Mouse (Mus musculus) cerebellum, postnatal 14 days (tissue): Measurements from ENCODE around the gene Cel.

Source experiments
- DNase-seq, 2 experiments: peaks; one replicate each; pipeline ENCODE4 v3.0.0; 2021; ENCODE audit warnings: mixed read lengths in 2 of 2

Cel gene

DNA sequence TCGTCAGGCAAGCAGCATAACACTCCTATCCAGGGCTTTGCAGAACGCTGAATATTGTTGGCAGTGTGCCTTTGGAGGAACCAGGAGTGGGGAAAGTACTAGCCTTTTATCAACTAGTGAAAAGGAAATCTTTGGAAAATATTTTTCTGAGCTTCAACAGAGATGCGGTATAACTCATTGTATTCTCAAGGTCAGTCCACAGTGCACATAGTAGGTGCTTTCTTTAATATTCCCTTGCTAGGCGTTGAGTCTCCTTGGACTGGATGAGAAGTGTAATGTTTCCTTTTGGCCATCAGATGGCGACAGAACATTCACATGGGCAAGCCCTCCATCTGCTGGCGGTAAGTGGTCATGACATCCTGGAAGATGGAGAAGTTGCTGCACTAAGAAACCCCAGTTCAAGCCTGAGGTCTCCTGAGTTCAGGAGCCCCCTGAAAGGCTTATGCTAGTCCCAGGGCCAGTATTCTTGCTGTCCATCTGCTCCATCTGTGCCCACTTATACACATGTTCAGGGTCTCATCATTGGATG lies 21.9 kb upstream of the Cel start:
- DNase-seq: peak; percentile 89 to 90

DNA sequence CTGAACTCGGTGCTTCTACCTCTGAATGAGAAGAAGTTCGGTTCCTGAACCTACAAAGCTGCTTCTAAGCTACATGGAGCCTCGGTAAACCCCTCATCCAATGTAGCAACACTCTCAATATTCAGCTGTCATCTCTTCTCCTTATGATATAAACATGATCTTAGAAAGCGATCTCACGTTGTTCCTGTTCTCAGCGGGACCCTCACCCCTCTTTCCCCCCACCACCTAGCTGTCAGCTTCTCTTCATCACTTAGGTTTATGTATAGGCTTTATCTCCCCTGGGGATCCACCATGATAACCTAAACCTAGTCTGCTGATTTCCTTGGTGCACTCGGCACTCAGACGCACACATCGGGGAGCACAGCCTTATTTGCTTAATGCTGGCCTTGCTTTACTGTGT lies 20.4 kb upstream of the Cel start, which contains the start of gene Gtf3c5:
TSS of gene Gtf3c5 (minus strand) at position 101 of the 400 bp plus-strand sequence.
- no peak for DNase-seq

DNA sequence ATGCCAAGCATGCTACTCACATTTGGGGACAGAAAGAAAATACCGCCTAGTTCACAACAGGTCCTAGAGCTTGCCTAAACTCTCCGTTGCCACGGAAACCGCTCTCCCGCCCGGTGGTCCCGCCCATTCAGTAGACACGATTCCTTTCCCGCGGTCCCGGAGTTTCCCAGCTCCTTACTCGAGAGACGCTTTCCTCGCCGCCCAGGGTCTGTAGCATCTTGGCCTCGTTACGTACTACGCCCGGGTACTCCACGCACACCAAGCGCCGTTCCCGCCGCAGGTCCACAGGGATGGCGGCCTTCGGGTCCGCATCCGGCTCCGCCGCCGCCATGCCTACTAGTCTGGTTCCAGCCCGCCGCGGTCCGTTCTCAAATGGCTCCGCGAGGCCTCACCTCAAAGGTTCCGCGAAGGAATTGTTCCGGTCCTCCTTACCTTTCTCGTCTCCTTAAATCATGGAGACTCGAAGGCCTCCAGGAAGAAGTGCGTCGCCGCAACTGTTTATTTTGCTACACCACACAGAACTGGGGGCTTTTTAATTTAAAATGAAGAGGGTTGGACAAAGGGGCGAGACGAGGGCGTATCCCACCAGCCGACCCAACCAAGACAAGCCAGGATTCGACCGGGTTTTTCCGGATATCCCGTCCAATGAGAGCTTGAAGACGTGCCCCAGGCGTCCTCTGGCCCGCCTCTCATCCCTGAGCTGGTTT lies 19.6 kb upstream of the Cel start:
- peak; percentile 93 to 94 for DNase-seq

DNA sequence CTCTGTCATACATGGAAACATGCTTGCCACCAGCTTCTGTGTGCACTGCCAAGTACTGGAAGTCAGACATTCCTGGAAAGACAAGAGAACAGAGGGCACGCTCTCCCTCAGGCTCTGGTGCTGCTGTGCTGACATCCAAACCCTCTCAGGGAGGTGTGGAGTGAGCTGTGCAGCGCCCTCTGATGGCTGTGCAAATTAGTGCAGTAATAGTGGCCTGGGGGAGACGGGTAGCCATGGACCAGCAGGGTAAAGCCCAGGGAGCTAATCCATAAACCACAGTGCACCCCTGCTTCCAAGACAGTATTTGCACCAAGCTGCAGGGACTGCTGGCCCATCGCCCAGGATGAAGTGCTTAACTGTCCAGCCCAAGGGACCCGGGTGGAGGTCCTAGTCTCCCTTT lies 14.8 kb upstream of the Cel start:
- DNase-seq: peak in 1 of 2 experiments; percentile 58

DNA sequence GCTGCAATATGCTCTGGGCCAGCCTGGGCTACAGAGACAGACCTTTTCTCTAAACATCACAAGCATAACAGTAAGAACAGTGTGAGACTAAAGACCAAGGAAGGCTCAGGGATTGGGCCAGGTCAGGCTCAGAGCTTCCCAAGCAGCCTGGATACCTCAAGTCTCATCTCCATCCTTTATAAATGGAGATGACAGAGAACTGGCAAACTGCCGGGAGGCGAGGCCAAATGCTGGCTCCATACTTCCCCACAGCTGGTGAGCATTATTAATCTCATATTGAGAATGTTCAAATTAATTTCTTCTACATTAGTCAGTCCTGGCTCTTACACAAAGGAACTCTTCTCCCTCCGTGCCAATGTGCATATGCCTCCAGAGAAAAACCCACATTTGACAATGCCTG lies 13.6 kb upstream of the Cel start:
- peak; percentile 62 to 78 for DNase-seq

DNA sequence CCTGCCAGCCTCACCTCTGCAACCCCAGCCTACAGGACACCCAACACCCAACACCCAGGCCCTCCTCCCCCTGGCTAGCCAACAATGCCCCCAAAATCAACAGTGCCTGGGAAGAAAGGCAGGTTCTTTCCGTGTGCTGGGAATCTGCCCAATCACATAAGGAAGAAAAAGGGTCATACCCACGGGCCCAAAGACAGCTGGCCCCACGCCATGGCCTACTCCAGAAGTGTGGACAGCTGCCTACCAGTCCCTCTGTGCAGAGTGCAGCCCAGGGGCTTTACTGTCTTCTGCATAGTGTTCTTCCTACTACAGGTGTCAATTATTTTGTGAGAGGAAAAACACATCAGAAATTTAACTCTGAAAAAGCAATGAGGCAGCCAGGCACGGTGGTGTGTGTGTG lies 12.1 kb upstream of the Cel start:
- DNase-seq: peak in 1 of 2 experiments; percentile 46

DNA sequence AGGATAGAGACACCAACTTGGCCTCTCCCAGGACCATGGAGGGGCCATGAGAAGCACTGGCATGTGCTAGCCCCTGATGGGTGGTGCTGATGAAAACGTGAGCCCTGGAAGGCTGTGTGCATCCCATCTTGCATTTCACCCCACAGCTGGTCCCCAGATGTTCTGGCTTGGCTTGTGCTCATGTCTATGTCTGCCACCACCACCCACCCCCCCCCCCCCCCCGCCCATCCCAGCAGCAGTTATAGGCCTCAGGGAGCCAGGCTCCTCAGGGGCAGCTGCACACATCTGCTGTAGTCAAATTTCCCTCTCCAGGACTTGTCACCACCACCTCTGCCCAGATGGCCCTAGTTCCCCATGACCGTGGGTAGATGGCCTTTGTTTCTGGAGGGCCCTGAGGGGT lies 6.7 kb upstream of the Cel start:
- no peak for DNase-seq

DNA sequence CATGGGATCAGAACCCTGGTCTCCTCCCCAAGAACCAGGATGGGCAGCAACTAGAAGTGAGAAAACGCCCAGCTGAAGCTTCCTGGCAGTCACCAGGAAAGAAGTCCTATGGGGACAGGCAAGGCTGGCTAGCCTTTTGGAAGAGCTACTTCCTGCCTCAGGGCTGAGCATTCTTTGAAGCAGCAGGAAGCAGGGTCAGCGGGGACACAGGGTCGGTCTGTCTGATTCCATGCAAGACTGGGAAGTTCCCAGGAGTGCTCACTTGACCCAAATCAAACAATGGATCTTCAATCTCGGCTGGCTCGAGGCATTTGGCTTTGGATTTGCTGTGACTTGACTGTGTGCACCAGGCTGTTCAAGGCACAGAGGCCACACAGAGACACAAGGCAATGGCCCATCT lies 3.3 kb upstream of the Cel start:
- no peak for DNase-seq

DNA sequence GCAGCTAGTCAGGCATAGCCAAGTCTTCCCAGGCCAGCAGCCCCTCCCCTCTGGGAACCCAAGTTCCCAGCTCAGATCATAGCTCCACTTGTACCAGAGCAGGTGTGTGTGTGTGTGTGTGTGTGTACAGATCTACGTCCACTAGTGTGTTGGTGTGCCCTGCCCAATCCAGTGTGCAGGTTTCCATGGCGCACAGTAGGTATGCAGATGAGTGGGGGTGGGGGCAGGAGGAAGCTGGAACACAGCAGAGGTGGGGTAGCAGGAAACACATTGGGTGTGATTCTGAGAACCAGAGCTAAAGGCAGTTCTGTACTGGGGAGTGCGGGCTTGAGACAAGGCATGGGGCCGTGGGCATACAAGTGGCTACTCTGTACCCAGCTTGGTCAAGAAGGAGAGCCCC lies 1.2 kb upstream of the Cel start:
- no peak for DNase-seq

DNA sequence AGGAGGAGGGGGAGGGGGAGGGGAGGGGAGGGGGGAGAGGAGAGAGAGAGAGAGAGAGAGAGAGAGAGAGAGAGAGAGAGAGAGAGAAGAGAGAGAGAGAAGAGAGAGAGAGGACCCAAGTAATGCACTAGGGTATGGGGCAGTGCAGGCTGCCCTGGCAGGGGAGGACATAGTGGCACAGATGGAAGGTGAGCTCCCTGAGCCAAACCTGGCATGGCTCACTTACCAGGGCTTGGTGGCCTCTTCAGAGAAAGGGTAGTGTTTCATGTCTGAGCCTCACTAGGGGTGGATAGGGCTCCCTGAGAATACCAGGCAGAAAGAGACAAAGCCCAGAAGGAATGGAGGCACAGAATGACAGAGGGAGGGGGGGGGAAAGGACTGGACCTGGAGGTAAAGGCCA lies 627 bp upstream of the Cel start:
- DNase-seq: peak in 1 of 2 experiments; percentile 52

DNA sequence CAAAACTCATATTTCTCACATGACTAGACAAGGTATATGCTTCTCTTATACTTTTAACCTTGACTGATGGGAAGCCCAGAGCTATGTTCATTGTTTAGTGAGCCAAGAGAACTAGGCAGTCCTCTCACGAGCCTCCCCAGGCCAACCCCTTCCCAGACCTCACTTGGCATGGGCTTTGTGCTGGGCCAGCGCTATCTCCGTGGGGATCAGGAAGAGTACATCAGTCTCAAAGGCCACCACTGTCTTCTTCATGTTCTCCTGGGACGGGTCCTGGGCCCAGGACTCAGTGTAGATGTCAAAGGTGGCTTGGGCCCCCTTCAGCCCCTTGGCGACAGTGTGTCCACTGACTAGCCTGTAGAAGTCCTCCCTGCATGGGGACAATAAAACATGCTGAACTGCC lies 5.8 kb downstream of the Cel start:
- no peak for DNase-seq

DNA sequence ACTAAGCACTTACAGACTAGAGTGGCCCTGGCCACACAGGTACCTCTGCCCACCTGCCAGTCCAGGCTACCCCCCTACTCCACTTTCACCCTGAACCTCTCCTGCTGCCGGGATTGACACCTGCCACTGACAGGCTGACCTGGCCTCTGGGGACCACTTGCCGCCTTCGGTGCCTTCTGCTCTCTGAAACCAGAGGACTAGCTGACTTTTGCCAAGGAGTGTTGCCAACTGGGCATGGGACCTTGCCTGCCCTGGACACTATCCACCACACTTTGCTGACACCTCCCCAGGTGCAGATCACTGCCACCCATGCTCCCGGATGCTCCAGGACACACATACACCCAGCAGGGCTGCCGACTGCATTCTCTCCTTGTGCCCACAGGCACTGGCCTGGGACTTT lies 10.9 kb downstream of the Cel start:
- peak; percentile 42 to 54 for DNase-seq

DNA sequence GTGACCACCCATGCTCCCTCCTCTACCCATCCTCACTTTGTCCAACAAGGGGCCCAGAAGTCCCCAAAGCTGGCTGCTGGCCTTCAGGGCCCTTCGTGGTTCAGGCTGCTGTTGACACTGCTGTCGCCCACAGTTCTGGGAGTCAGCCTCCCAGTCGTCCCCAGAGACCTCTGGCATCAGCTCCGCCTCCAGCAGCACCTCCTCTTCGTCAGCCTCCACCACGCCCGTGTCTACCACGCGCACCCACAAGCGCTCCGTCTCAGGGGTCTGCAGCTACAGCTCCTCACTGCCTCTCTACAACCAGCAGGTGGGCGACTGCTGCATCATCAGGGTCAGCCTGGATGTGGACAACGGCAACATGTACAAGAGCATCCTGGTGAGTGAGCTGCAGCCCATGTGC lies 14.0 kb downstream of the Cel start:
- peak in 1 of 2 experiments; percentile 23 for DNase-seq

DNA sequence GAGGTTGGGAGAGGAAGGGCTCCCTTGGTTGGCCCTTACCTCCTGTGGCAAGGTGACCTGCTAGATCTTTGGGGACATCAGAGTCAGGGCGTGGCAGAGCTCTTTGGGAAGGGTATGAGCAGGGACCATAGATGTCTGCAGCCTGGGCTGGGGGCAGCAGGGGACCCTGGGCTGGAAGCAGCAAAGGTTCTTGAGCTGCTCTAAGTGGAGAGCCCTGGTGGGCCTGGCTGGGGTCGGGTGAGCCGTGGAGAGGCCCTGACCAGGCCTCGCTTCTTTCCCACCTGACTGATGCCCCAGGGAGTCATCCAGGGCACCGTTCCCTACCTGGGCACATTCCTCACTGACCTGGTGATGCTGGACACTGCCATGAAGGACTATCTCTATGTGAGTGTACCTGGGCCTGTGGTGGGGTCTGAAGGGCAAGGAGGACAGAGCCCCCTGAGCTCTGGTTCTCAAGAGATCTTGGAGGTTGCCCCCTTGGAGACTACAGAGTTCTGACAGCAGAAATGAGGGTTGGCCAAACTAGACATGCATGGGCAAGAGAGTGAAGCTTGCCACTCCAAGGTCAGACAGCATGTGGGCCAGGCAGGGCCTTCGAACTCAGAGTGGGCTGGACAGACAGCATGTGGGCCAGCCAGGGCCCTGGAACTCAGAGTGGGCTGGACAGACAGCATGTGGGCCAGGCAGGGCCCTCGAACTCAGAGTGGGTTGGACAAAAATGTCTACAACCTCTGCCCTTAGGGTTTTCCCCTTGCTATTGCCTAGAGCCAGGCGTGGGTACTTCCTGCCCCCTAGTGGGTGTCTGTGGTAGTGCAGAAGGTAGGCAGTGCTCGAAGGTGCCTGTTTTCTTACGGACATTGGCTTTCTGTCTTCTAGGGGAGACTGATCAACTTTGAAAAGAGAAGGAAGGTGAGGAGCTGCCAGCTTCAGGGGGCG lies 15.7 kb downstream of the Cel start:
- peak; percentile 93 to 94 for DNase-seq

DNA sequence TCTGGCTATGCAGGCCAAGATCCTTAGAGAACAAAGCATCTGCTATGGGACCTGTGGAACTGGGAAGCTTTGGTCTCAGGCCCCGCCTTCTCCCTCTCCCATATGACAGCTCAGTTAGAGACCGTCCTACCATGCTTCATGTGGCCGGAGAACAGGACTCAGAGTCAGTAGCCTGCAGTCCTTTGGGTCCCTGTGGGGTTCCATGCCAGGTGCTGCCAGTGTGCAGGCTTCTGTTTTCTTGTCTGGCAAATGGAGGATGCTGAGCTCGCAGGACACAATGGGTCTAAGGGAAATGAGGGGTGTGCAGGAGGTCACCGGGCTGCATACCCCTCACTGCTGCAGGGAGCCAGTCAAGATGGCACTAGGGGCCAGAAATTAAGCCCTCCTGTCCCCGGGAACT lies 16.6 kb downstream of the Cel start:
- peak in 1 of 2 experiments; percentile 51 for DNase-seq

DNA sequence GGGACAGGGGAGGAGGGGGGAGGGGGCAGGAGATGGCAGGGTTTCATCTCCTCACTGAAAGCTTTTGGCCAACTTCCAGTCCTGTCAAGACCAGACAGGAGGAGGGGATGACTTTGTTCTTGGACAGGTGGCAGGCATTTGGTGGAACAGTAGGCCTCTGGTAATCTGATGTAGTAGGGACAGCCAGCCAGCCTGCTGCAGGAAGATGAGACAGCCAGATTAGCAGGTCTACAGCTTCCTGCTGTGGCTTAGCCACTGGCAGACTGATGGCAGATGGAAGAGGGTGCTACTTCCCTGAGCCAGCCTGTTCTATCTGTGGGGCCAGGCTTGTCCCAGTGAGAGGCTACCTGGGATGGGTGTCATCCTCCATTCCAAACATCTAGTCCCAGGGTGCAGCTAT lies 17.2 kb downstream of the Cel start:
- peak; percentile 83 to 84 for DNase-seq

DNA sequence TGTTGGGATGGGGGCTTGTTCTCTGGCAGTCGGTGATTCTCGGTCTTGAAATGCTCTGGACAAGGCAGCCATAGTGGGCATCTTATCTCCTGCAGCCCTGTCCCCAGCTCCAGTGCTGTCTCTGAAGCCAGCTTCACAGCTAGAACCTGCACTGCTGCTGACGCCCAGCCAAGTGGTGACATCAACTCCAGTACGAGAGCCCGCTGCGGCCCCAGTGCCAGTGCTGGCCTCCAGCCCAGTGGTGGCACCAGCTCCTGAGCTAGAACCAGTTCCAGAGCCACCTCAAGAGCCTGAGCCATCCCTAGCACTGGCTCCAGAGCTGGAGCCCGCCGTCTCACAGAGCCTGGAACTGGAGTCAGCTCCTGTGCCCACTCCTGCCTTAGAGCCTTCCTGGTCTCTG lies 19.3 kb downstream of the Cel start:
- peak; percentile 97 to 98 for DNase-seq

DNA sequence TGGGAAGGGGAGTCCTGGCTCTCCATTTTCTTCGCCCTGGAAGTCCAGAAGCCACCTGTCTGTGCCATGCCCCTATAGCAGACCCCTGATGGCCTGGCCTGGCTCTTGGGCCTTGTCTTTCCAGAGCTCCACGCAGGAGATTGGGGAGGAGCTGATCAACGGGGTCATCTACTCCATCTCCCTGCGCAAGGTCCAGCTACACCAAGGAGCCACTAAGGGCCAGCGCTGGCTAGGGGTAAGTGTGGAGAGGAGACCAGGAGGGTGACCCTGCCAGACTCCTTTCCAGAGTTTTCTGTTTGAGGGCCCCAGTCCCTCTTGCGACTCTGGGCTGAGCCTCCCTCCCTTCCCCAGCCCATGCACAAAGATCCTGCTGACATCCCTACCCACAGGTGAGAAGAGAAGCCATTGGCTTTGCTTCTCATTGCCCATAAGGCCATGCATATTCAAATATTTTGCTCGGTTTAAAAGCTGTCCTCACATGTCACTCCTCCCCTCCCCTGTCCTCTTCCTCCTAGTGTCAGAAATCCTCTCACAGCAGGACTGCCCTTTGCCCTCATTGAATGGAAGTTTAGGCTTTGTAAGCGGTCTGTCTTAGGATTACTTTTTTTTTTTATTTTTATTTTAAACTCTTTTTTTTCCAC lies 22.5 kb downstream of the Cel start:
- DNase-seq: no peak

DNA sequence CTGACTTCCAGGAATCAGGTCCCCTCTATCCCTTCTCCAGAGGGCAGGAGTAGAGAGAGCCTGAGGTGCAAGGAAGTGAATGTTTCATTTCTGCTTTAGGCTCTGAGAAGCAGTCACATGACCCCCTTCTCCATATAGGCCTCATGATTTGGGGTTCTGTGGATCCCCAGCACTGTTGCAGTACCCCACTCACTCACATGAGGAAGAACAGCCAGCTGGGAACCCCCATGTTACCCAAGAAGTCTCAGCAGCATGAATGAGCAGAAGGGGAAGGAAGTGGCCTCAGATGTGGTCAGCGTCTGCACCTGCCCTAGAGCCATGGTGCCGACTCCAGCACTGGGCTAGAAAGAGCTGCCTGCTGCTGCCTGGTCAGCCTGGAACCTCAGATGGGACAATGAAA lies 23.3 kb downstream of the Cel start:
- DNase-seq: no peak

DNA sequence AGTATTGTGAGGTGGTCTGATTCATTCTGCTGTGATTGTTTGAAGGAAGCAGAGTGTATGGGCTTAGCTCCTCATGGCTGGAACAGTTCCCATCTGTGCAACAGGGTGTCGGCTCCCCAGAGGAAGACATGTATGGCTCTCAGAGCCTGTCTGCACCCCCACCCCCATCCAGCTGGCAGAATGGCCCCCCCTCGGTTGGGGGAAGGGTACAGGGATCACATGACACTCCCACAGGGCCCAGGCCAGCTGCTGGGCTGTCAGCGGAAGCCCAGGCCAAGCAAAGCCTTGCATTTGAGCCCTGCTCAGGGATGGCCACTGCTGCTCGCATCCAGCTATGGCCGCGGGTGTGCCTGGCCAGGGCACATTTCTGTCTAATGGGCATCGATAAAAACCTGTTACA lies 24.0 kb downstream of the Cel start:
- DNase-seq: peak; percentile 66 to 76

DNA sequence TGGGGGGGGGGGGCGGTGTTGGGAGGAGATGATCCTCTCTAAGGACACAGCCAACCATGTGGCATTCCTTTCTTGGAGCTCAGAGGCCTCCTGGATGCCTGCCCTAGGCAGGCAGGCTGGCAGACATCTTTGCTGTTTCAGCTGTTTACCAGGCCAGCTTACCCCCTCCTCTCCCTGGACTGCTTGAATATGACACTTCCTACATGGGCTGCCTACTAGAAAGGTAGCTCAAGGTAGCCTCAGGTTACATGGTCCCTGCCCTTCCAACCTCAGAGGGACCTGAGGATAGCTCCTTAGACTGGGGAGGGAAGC lies 24.4 kb downstream of the Cel start:
- DNase-seq: peak; percentile 65 to 70

DNA sequence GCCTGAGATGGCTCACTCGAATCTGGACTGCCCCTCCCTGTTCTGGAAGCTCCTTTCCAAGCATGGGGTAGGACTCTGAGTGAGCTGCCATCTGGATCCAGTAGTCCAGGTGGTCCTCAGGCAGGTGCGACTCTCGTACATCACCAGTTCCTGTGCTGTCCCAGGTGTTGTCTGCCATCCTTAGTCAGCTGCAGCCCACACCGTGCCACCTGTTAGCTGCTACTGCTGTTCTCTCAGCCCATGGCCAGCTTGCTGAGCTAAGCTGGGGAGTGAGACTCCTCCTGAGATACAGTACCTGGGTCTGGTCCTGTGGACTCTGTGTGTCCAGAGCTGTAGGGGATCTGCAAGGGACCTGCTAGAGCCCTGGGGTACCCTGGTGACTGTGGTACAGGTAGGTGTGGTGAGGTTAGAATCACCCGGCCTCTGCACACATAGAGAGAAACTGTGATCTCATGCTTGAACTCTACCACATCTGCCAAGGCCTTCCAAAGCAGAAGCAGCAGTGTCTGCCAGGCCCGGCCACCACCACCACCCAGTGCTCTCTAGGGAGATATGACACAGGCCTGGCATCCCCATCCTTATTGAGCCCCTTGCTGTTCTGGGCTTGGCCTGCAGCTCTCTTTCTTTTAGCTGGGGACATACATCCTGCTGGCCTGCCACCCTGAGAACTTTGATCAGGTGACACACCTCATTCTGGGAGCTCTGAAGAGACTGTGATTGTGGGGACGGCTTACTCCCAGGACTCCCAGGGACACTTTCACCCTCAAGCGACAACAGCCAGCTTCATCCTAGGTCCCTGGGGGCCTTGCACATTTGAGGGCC lies 25.0 kb downstream of the Cel start:
- DNase-seq: no peak

DNA sequence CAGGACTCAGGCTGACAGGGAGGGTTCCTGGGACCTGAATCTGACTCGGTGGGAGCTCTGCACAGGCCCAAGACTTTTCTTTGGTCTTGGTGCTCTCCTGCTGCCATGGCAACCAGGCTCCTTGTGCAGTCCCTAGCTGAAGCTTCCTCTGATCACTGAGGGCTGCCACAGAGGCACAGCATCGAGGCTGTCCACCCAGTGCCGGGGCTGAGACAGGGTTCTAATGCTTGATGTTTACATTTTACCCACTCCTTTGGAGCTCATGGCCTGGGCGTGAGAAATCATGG lies 25.6 kb downstream of the Cel start:
- no peak for DNase-seq
